Mouse (Mus musculus): Measurements from ENCODE around the gene Birc3. TPM values are rescaled to one million over a fixed set of nuclear protein-coding genes. Genes with fewer than 3 reads are reported as not detected.

The Birc3 gene
- total and polyA plus RNA-seq, 3 experiments = 11.6 to 26.5 TPM; not detected in 1

- peaks cover 8% of the 10 kb centered on the region for H3K79me2 ChIP-seq (ENCODE audit: control insufficient read depth, insufficient read depth, low read length, poor library complexity)
- H3K4me1 ChIP-seq (ENCODE audit: control insufficient read depth in 1 of 2, insufficient read depth in 2 of 2, low read length in 2 of 2) = peaks cover 12 to 35% of the 10 kb centered on the region in 2 experiments
- H3K9me3 ChIP-seq (replicated peaks; ENCODE audit: insufficient read depth, low read length) = no peaks in the 10 kb centered on the region
- peak overlapping the region; percentile 92 for H3K9ac ChIP-seq (ENCODE audit: control insufficient read depth, low read depth, low read length, poor library complexity, severe bottlenecking)
- H3K36me3 ChIP-seq (ENCODE audit: control insufficient read depth in 1 of 2, insufficient read depth in 2 of 2, low read length in 2 of 2) = peaks cover 0 to 25% of the 10 kb centered on the region in 2 experiments; a peak in 2 of 4 replicates
- peak overlapping the region; percentile 79 for H3K27ac ChIP-seq (ENCODE audit: control insufficient read depth, low read depth, low read length)
- H3K4me3 ChIP-seq (ENCODE audit: control insufficient read depth in 1 of 2, insufficient read depth in 1 of 2, low read depth in 2 of 2, low read length in 2 of 2) = peak overlapping the region; percentile 85 to 90
- DNase-seq (ENCODE audit: low read depth, low spot score) = peak; percentile 77
- peak; percentile 53; the same call in 1 of the 2 replicates for TF ChIP-seq GATA1 (IDR thresholded peaks at IDR 0.05; ENCODE audit: low read depth, low read length)
- TF ChIP-seq MAZ (IDR thresholded peaks at IDR 0.05; ENCODE audit: low read depth, low read length) = 0 out of 2 replicates have a peak, but pooled peaks have one; percentile 5
- TF ChIP-seq GABPA (IDR thresholded peaks at IDR 0.05; ENCODE audit: low read depth, low read length) = no peak
- H3K27me3 ChIP-seq (ENCODE audit: control insufficient read depth in 1 of 2, insufficient read depth in 2 of 2, low read length in 2 of 2) = no peaks in the 10 kb centered on the region
These were observed 777 bp downstream of the Birc3 start for GRCm38 (mm10) chr9:7872044-7872774.

- Histone ChIP-seq H3K4me1 (ENCODE audit: control insufficient read depth in 1 of 2, insufficient read depth in 2 of 2, low read length in 2 of 2) (peaks cover 12 to 35% of the 10 kb centered on the region in 2 experiments), H3K27ac (ENCODE audit: control insufficient read depth, low read depth, low read length) (no peak overlapping the region), H3K9me3 (replicated peaks; ENCODE audit: insufficient read depth, low read length) (no peaks in the 10 kb centered on the region), H3K36me3 (ENCODE audit: control insufficient read depth in 1 of 2, insufficient read depth in 2 of 2, low read length in 2 of 2) (peaks cover 0 to 26% of the 10 kb centered on the region in 2 experiments; a peak in 2 of 4 replicates), H3K27me3 (ENCODE audit: control insufficient read depth in 1 of 2, insufficient read depth in 2 of 2, low read length in 2 of 2) (no peaks in the 10 kb centered on the region), H3K9ac (ENCODE audit: control insufficient read depth, low read depth, low read length, poor library complexity, severe bottlenecking) (no peak overlapping the region), H3K79me2 (ENCODE audit: control insufficient read depth, insufficient read depth, low read length, poor library complexity) (peaks cover 8% of the 10 kb centered on the region), H3K4me3 (ENCODE audit: control insufficient read depth in 1 of 2, insufficient read depth in 1 of 2, low read depth in 2 of 2, low read length in 2 of 2) (peak overlapping the region in 1 of 2 experiments; percentile 90; a peak in 1 of 4 replicates)
- peak; percentile 39 for DNase-seq (ENCODE audit: low read depth, low spot score)
- no peak for TF ChIP-seq BHLHE40 (IDR thresholded peaks at IDR 0.05; ENCODE audit: borderline replicate concordance, low read depth, low read length)
- TF ChIP-seq TCF12 (IDR thresholded peaks at IDR 0.05; ENCODE audit: low read depth, low read length) = no peak
- no peak for TF ChIP-seq ELF1 (IDR thresholded peaks at IDR 0.05; ENCODE audit: low read depth, low read length)
- no peak for TF ChIP-seq USF1 (IDR thresholded peaks at IDR 0.05; ENCODE audit: low read depth, low read length)
- no peak for TF ChIP-seq POLR2AphosphoS5 (IDR thresholded peaks at IDR 0.05; ENCODE audit: borderline replicate concordance, low read depth, low read length)
- TF ChIP-seq MEF2A (IDR thresholded peaks at IDR 0.05; ENCODE audit: extremely low read depth, insufficient replicate concordance, low read depth, low read length, poor library complexity, severe bottlenecking) = no peak
- no peak for TF ChIP-seq MAZ (IDR thresholded peaks at IDR 0.05; ENCODE audit: low read depth, low read length)
- no peak for TF ChIP-seq ZMIZ1 (IDR thresholded peaks at IDR 0.05; ENCODE audit: low read depth, low read length)
- no peak for TF ChIP-seq MYC (IDR thresholded peaks at IDR 0.05; ENCODE audit: low read depth, low read length)
- no peak for TF ChIP-seq GATA1 (IDR thresholded peaks at IDR 0.05; ENCODE audit: low read depth, low read length)
- no peak for TF ChIP-seq NRF1 (IDR thresholded peaks at IDR 0.05; ENCODE audit: insufficient read depth, low read depth, low read length, poor library complexity, severe bottlenecking)
- TF ChIP-seq TAL1 (IDR thresholded peaks at IDR 0.05; ENCODE audit: low read length) = no peak
- no peak for TF ChIP-seq MAFK (IDR thresholded peaks at IDR 0.05; ENCODE audit: borderline replicate concordance, low read depth, low read length)
- TF ChIP-seq UBTF (IDR thresholded peaks at IDR 0.05; ENCODE audit: borderline replicate concordance, insufficient read depth, low read depth, low read length) = no peak
- TF ChIP-seq ZC3H11A (IDR thresholded peaks at IDR 0.05; ENCODE audit: low read depth, low read length) = no peak
- no peak for TF ChIP-seq NELFE (IDR thresholded peaks at IDR 0.05; ENCODE audit: low read depth, low read length)
- no peak for TF ChIP-seq RCOR1 (IDR thresholded peaks at IDR 0.05; ENCODE audit: low read depth, low read length)
These were observed 1.5 kb downstream of the Birc3 start for GRCm38 (mm10) chr9:7871316-7872043.
